Mouse (Mus musculus): ENCODE measurements around the gene Sco2.

GRCm38 (mm10) chr15:89372536-89372935 lies 1.1 kb downstream of the Sco2 start:
- TF ChIP-seq CTCF (IDR thresholded peaks at IDR 0.05; ENCODE audit: control insufficient read depth, insufficient read depth, insufficient replicate concordance, low read depth, low read length), result no peak
- TF ChIP-seq POLR2A (IDR thresholded peaks at IDR 0.05; ENCODE audit: control insufficient read depth, low read depth, low read length), result no peak

Data from testis, adult 2 months (tissue).